Mouse (Mus musculus) MEL (cell line): Measurements from ENCODE around the gene Txnip.

Source experiments
- CHD2 ChIP-seq: IDR thresholded peaks from 2 replicates; pipeline ENCODE4 v1.6.1; 2011; ENCODE audit warnings: low read length, improper control_type of control experiment
- CTCF ChIP-seq, 3 experiments: IDR thresholded peaks in 2 of 3; conservative IDR thresholded peaks in 1 of 3; 2 replicates each; pipeline ENCODE4 v1.5.1; 2011 to 2012; ENCODE audit warnings: low read length in 3 of 3, low read depth in 2 of 3, mild to moderate bottlenecking in 2 of 3, improper control_type of control experiment in 1 of 3, inconsistent platforms in 1 of 3, mixed read lengths in 1 of 3, moderate library complexity in 1 of 3; ENCODE audit not compliant: control insufficient read depth in 1 of 3, insufficient read depth in 1 of 3, poor library complexity in 1 of 3, severe bottlenecking in 1 of 3
- GATA1 ChIP-seq: IDR thresholded peaks from 2 replicates; pipeline ENCODE4 v1.6.1; 2011; ENCODE audit warnings: low read depth, low read length, improper control_type of control experiment
- KAT2A ChIP-seq: conservative IDR thresholded peaks from 2 replicates; pipeline ENCODE4 v1.6.1; 2012; ENCODE audit warnings: low read depth, low read length, improper control_type of control experiment, inconsistent platforms
- MAX ChIP-seq: IDR thresholded peaks from 2 replicates; pipeline ENCODE4 v1.6.1; 2011; ENCODE audit warnings: low read length, improper control_type of control experiment
- POLR2A ChIP-seq, 2 experiments: IDR thresholded peaks; 2 replicates each; pipeline ENCODE4 v1.6.1; 2011 to 2012; ENCODE audit warnings: low read length in 2 of 2, mild to moderate bottlenecking in 2 of 2, control low read depth in 1 of 2, improper control_type of control experiment in 1 of 2, low read depth in 1 of 2, moderate library complexity in 1 of 2; ENCODE audit not compliant: control insufficient read depth in 1 of 2, insufficient read depth in 1 of 2, poor library complexity in 1 of 2
- ZNF384 ChIP-seq: IDR thresholded peaks from 2 replicates; pipeline ENCODE4 v1.6.1; 2012; ENCODE audit warnings: low read depth, mild to moderate bottlenecking, inconsistent platforms, low read length, improper control_type of control experiment

DNA sequence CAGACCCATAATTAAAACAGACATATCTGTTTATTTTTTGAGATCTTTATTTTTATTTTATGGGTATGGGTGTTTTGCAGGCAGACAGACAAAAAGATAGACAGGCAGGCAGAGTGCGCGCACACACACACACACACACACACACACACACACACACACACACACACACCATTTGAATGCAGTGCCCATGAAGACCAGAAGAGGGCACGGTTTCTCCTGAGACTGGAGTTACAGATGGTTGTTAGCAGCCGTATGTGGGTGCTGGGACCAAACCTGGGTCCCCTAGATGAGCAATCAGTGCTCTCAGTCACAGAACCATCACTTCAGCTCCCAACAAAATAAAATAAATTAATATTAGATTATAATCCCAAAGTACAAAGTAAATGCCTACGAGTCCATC is 25.6 kb downstream of the Txnip start:
- TF ChIP-seq POLR2A (IDR thresholded peaks at IDR 0.05; ENCODE audit: control insufficient read depth in 1 of 2, insufficient read depth in 1 of 2, low read depth in 1 of 2, low read length in 2 of 2, poor library complexity in 1 of 2) (no peak), CTCF (IDR thresholded peaks at IDR 0.05 in 2 of 3, conservative IDR thresholded peaks at IDR 0.05 in 1 of 3; ENCODE audit: control insufficient read depth in 1 of 3, insufficient read depth in 1 of 3, low read depth in 2 of 3, low read length in 3 of 3, poor library complexity in 1 of 3, severe bottlenecking in 1 of 3) (peak in 2 of 3 experiments; percentile 14 to 62; a peak in 3 of 6 replicates), GATA1 (no peak), ZNF384 (no peak), CHD2 (no peak), MAX (no peak), KAT2A (no peak)
